Mouse (Mus musculus) brown adipose tissue, adult 24 weeks (tissue): ENCODE data around the gene Atp10b. TPM values are rescaled to one million over a fixed set of nuclear protein-coding genes. Genes with fewer than 3 reads are reported as not detected.
"Not testable (repeated sequence)": the region's sequence is repeated elsewhere in the genome, so short reads cannot be mapped to it uniquely, and the experiment has no call there.

Source experiments
- H3K27ac ChIP-seq: fragments of 200-500 bp; replicated peaks from 2 replicates; pipeline ENCODE4 v1.5.1; 2012; ENCODE audit warnings: low read depth, mild to moderate bottlenecking, low read length
- H3K4me1 ChIP-seq: fragments of 200-500 bp; 2 replicates; pipeline ENCODE4 v1.6.1; 2012; ENCODE audit warnings: low read length, mixed read lengths; ENCODE audit not compliant: control insufficient read depth, insufficient read depth, insufficient read length
- H3K4me3 ChIP-seq: fragments of 200-500 bp; 2 replicates; pipeline ENCODE4 v1.5.1; 2012; ENCODE audit warnings: low read depth, mild to moderate bottlenecking, low read length, moderate library complexity; ENCODE audit not compliant: insufficient read depth
- polyA plus RNA-seq: library from polyadenylated mRNA; stranded (reverse); fragments of >200 nt; gene quantifications from 2 replicates; pipeline ENCODE4 v1.2.4, GENCODE M21; 2012; ENCODE audit not compliant: missing spikeins, insufficient read depth, insufficient read length

The Atp10b gene
- polyA plus RNA-seq: not detected in 2 replicates

DNA sequence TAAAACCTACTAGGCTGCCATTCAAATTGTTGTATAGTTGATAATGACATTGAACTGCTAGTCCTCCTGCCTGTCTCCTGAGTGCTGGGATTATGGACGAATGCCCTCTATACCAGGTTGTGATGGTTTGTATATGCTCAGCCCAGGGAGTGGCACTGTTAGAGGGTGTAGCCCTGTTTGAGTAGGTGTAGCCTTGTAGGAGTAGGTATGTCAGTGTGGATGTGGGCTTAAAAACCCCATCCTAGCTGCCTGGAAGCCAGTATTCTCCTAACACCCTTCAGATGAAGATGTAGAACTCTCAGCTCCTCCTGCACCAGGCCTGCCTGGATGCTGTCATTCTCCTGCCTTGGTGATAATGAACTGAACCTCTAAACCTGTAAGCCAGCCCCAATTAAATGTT, at the start of gene Atp10b:
Gene Atp10b (plus strand): TSS at position 301 of the 400 bp plus-strand sequence.
- Histone ChIP-seq H3K4me3 (no peak within 1 kb of the TSS), H3K4me1 (no peaks in the 10 kb centered on the region), H3K27ac (no peak within 1 kb of the TSS)

DNA sequence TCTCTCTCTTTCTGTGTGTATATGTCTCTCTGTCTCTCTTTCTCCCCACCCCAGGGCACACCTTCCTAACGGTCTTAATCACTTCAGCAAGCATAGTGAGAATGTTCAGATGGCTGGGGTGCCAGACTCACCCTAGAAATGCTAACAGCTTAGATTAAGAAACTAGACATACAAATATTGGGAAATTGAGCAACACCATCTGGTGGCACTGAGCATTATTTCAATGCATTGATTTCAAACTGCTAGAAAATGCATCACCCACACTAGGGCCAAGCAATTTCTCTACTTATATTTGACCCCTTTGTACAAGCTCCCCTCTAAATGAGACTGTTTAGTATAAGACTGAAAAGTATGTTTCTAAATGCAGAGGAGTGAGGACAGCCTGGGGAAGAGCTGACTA, 48.3 kb upstream of the Atp10b start:
- no peak overlapping the region for H3K27ac ChIP-seq
- H3K4me1 ChIP-seq: no peaks in the 10 kb centered on the region
- no peak overlapping the region for H3K4me3 ChIP-seq

DNA sequence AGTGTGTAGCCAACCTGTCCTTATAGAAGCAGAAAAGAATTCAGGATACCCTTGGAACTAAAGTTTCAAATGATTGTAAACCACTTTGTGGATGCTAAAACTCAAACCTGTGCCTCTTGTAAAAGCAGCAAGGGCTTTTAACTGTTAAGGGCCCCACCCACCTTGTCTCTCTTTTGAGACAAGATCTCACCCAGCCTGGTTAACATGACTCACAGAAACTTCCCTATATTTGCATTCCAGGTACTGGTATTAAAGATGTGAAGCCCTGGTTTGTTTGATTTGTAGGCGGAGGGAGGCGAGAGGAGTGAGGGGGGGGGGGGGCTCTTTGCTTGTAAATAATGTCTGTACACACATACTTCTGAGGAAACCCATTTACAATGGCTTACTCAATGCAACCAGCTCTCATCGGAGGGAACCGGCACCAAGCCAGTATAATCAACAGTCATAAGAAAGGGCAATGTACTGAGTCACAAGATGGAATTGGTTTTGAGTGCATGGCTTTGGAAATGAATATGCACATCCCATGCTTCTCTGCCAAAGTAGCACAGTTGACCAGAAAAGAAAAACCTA, 23.7 kb upstream of the Atp10b start:
- Histone ChIP-seq H3K4me1 (no peaks in the 10 kb centered on the region), H3K27ac (no peak overlapping the region), H3K4me3 (no peak overlapping the region)

DNA sequence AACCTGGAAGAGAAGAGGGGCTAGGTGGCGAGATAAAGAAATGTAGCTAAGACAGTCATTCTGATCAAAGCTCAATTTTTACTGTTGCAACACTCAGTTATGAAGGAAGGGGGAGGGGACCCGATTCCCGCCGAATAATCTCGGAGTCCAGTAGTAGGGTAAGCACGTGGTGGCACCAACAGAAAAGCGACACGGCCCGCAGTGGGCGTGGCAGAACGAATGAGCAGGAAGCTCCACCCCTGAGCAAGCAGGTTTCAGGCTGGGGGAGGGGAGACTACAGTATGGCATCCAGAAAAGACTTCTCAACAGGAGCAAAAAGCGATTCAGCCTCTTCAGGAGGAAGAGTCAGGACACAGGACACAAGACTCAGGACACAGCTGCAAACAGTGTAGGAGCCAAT, 23.1 kb upstream of the Atp10b start:
- not testable (repeated sequence) for H3K4me3 ChIP-seq, H3K4me1 ChIP-seq, H3K27ac ChIP-seq

DNA sequence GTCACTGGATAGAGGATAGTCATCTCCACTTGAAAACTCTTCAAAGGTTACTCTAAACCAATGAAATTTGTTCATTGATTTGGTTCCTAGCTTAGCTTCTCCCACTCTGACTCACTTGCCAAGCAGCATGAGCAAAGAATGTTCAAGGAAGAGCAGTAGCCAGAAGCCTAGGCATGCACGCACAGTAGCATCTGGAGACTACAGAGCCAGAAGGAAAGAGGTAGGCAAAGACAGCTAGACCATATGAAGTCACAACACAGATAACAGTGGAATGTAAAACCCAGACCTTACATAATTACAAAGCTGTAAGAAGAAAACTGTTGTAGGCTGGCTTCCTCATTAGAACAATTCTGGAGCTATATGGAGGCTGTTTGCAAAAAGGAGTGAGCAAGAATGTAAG, 8.4 kb upstream of the Atp10b start:
- Histone ChIP-seq H3K4me1 (no peaks in the 10 kb centered on the region), H3K4me3 (no peak overlapping the region), H3K27ac (no peak overlapping the region)

DNA sequence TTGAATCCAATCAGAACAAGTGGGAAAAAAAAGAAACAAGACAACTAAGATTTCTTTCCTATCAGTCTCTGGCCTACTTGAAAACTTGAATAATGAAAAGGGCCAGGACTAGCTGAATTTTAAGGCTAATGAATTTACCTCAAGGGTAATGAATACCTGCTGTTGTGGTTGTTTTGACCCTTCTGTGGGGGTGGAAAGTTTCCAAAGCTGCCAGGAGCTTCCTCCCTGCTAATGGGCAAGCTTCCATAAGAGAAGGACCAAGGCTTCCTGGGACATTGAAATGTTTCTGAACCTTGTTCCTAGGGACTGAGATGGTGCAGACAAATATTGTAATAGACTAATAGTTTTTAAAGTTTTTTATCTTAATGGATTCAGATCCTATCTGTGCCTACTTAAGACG, 6.9 kb upstream of the Atp10b start:
- H3K27ac ChIP-seq: no peak overlapping the region
- no peak overlapping the region for H3K4me3 ChIP-seq
- no peaks in the 10 kb centered on the region for H3K4me1 ChIP-seq

DNA sequence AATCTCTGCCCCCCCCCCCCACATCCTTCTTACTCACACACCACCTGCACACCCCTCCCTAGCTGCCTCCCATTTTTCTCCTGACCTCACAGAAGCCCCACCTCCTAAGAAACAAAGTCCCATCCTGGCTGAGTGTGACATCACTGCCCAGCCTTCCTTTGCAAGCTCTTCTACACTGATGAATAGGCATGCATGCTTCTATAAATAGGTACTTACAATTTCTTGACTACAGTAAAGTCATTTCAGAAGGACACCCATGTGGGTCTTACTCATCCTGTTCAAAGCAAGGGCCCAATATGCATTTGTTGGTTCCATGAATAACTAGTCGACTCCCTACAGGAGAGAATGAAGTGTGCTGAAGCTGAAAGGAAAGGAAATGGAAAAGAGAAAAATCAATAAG, 5.5 kb upstream of the Atp10b start:
- H3K4me3 ChIP-seq: no peak overlapping the region
- no peak overlapping the region for H3K27ac ChIP-seq
- no peaks in the 10 kb centered on the region for H3K4me1 ChIP-seq

DNA sequence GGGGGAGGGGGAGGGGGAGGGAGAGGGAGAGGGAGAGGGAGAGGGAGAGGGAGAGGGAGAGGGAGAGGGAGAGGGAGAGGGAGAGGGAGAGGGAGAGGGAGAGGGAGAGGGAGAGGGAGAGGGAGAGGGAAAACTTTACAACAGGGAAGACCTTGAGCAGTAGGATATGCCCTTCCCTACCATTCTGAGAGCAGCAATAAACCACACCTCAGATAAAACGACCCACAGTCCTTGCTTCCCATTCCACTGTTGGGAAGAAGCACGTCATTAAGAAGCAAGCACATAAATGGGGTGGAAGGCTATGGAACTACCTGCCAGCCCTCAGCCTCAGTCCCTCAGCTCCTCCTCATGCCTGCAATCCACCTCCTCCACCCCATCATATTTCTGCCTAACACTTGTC, 4.8 kb upstream of the Atp10b start:
- not testable (repeated sequence) for H3K27ac ChIP-seq, H3K4me3 ChIP-seq

DNA sequence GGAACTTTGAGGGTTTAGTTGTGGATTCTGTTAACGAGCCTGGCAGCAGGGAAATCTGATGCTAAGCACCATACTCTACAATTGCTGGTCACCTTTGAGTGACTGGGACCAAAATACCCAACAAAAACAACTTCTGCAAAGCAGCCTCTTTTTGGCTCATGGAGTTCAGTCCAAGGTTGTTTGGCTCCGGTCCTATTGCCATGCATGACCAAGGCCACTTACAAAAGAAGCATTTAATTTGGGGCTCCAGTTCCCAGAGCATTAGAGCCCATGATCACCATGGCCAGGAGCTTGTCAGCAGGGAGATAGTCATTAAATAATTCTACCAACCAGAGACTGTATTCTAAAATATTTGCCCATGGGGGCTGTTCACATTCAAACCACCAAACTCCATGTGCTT, 2.3 kb upstream of the Atp10b start:
- Histone ChIP-seq H3K27ac (no peak overlapping the region), H3K4me1 (no peaks in the 10 kb centered on the region), H3K4me3 (no peak overlapping the region)

More for the DNA sequence above, 4.8 kb upstream of the Atp10b start:
- H3K4me1 ChIP-seq: not testable (repeated sequence)

DNA sequence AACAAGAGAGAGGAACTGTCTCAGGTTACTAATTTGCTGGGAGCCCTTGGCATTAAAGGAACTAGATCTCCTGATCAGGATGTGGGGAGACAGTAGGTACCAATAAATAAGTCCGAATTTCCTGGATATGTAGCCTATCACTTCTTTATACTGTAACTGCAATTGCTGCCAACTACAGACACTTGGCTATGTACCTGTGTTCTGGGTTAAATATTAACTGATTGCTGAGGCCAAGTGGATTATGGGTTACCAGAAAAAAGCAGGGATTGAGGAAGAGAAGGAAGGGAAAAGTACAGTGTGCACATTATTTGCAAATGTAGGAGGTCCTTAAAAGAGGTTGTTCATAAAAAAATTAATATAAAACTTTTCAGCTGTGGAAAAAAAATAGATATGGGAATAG, 1.3 kb upstream of the Atp10b start:
- Histone ChIP-seq H3K27ac (no peak overlapping the region), H3K4me3 (no peak overlapping the region), H3K4me1 (no peaks in the 10 kb centered on the region)

DNA sequence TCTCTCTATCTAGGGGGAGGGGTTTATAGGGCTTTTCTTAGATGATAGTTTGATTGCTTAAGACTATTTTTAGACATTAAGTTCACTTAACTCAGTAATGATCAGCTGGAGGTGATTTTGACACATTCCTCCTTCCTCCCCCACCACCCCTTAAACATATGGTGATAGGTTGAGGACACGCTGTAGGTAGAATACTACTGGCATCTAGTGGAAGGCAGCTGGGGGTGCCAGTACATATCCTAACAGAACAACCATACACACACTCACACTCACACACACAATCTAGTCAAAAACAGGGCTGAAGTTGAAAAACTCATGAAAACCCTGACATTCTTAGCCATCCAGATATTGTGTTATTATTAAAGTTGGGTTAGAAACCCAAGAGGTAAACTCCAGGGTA, 5.3 kb downstream of the Atp10b start:
- H3K4me3 ChIP-seq: no peak overlapping the region
- no peak overlapping the region for H3K27ac ChIP-seq
- H3K4me1 ChIP-seq: no peaks in the 10 kb centered on the region

DNA sequence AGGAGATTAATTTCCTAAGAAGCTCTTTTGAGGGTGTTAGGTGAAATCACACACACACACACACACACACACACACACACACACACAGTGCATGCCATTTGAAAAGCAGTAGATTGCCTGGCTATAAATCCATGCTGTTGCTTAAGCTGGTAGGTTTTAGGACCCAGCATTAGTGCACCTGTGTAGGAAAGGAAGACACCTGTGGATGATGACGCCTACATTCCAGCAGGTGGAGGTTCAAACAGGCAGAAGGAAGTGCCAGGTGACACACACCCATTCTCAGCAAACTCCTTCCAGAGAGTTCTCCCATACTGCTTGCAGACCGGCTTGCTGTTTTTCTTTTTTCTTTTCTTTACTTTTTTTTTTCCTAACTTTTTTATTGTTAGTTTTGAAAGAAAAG, 5.7 kb downstream of the Atp10b start:
- no peaks in the 10 kb centered on the region for H3K4me1 ChIP-seq
- H3K4me3 ChIP-seq: no peak overlapping the region
- no peak overlapping the region for H3K27ac ChIP-seq

DNA sequence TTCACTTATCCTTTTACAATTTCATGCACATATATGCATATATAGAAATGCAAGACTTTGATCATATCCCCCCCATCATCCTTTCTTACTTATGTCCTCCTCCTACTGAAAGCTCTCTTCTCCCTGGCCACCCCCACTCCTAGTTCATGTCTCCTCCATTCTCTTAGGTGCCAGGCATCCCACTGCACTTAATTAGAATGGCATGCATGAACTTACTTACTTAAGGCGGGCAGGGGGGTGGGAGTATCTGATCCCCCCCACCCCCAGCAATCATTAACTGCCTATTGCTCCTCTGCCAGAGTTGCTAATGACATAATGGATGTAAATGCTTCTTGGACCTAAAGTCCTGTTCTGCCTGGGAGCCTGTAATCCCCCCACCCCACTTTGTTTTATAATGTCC, 9.1 kb downstream of the Atp10b start:
- H3K4me3 ChIP-seq: no peak overlapping the region
- H3K27ac ChIP-seq: no peak overlapping the region
- H3K4me1 ChIP-seq: no peaks in the 10 kb centered on the region

DNA sequence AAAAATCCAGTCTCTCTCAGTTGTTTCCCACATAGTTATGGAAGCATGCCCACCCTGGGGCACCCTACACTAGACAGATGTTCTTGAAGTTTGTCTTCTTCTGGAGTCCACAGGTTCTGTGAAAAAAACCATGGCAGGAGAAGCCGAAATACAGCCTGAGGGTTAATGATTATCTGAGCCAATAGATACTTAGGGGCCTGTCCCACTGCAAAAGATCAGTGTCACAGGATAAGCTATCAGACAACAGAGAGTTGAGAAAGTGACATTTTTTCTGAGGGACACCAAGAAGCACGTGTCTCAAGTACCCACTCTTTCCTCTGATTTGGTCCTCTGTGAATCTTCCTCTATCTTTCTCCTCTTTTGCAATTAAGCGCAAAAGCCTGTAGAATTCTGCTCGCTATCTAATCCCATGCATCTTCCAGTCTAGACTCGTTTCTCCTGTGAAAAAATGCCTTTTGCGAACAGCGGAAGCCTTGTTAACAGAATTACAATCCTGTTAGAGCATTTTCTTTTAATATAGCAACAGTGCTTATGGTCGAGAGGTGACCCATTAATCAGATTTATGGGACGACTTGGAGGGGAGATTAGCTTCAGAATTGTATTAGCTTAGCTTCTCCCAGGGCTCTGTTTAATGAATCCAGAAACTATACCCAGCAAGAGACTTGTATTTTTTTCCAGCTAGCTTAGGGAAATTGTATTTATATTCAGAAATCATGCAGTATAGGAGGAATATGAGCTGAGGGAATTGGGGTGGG, 10.7 kb downstream of the Atp10b start:
- H3K4me1 ChIP-seq: no peaks in the 10 kb centered on the region
- H3K4me3 ChIP-seq: no peak overlapping the region
- H3K27ac ChIP-seq: no peak overlapping the region

DNA sequence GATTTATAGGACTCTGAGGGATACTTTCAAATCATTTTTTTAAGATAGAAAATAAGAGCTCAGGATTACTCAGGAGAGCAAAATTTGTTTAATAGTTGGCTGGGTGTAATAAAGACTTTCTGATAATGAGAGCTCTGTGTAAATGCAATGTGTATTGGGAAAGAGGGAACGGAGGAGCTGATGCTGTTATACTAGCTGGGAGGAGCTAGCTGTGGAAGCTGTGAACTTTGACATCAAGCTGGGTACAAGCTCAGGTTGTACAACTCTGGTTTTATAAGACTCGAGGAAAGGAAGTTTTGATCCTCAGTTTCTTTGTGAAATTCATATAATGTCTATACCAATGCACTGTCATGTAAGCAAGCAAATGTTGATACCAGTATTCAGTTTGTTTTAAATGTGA, 20.9 kb downstream of the Atp10b start:
- Histone ChIP-seq H3K4me3 (no peak overlapping the region), H3K27ac (no peak overlapping the region), H3K4me1 (no peaks in the 10 kb centered on the region)

DNA sequence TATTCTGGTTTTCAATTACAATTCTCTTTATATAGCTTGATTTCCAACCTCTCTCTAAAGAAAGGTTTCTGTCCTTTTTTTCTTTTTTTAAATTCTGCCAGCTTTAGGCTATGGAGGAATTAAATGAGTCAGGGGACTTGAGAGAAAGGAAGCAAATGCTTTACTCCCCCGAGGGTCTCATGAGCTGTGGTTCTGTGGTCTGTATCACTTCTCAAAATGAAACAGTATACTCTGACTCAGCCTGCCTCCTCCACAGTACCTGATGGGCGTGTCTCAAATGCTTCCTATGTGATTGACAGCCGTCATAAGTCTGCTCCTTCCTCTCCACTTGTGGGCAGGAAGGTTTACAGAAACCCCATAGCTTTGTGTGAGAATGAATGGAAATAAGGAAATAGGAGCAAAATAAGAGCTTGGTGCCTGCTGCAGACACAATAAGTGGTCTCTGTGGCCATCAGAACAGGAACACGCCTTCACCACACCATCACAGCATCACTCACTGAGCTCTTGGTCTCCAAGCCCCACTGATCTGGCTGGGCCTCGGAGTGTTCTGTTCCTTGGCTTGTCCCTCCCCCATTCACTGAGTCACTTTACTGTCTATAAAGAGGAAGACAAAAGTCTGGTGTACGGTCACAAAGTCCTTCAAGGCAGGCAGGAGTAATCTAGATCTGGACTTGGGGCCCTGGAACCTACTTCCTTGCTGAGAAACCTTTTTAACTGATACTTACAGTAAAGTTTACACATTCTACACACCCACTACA, 24.9 kb downstream of the Atp10b start:
- Histone ChIP-seq H3K4me3 (no peak overlapping the region), H3K4me1 (no peaks in the 10 kb centered on the region), H3K27ac (no peak overlapping the region)
